Mouse (Mus musculus) midbrain, embryonic 12.5 days (tissue): Measurements from ENCODE around the gene Gpr61. TPM values are rescaled to one million over a fixed set of nuclear protein-coding genes. Genes with fewer than 3 reads are reported as not detected.

Experiments used
- ATAC-seq: fragments of 200-750 bp; cut with Nextera tagmentation; 2 replicates; pipeline ENCODE4 v1.8.0; 2017; ENCODE audit warnings: low read depth, moderate TSS enrichment, moderate library complexity; ENCODE audit not compliant: low FRiP score
- H3K27ac ChIP-seq: fragments of 300-500 bp; sonication (generic); replicated peaks from 2 replicates; pipeline ENCODE4 v1.5.1; 2016; ENCODE audit warnings: mild to moderate bottlenecking
- H3K27me3 ChIP-seq: fragments of 300-500 bp; sonication (generic); 2 replicates; pipeline ENCODE4 v1.6.1; 2016; ENCODE audit warnings: mild to moderate bottlenecking
- H3K36me3 ChIP-seq: fragments of 300-500 bp; sonication (generic); 2 replicates; pipeline ENCODE4 v1.6.1; 2016
- H3K4me1 ChIP-seq: fragments of 300-500 bp; sonication (generic); 2 replicates; pipeline ENCODE4 v1.6.1; 2016
- H3K4me2 ChIP-seq: fragments of 300-500 bp; sonication (generic); replicated peaks from 2 replicates; pipeline ENCODE4 v1.6.1; 2016; ENCODE audit warnings: mild to moderate bottlenecking, moderate library complexity
- H3K4me3 ChIP-seq: fragments of 300-500 bp; sonication (generic); 2 replicates; pipeline ENCODE4 v1.5.1; 2016; ENCODE audit warnings: mild to moderate bottlenecking
- H3K9ac ChIP-seq: fragments of 300-500 bp; sonication (generic); replicated peaks from 2 replicates; pipeline ENCODE4 v1.6.1; 2016; ENCODE audit warnings: mild to moderate bottlenecking, moderate library complexity
- H3K9me3 ChIP-seq: fragments of 300-500 bp; sonication (generic); 2 replicates; pipeline ENCODE4 v1.6.1; 2016; ENCODE audit warnings: mild to moderate bottlenecking
- WGBS: fragments of 180-500 bp; shearing (Covaris S2); methylation state at CpG from one replicate; pipeline ENCODE4 v1.1.7; 2016; 5-methylcytosine and 5-hydroxymethylcytosine counted together
- polyA plus RNA-seq: library from polyadenylated mRNA; unstranded; fragments of >200 nt; fragmentation: Nextera tagmentation; extraction: Ambion mirVana; gene quantifications from 2 replicates; pipeline ENCODE4 v1.2.1, GENCODE M21; 2016

The Gpr61 gene
- polyA plus RNA-seq, 1 experiment from 2014 or later = 0.80 TPM

- Histone ChIP-seq H3K4me1 (peaks cover 47% of the 10 kb centered on the region), H3K36me3 (no peaks in the 10 kb centered on the region), H3K9me3 (no peaks in the 10 kb centered on the region), H3K27me3 (no peaks in the 10 kb centered on the region; the same call in 1 of the 2 replicates), H3K27ac (peak overlapping the region; percentile 81; the same call in 1 of the 2 replicates), H3K4me2 (no peak overlapping the region), H3K4me3 (no peak overlapping the region), H3K9ac (no peak overlapping the region)
- 0 out of 2 replicates have a peak, but pooled peaks have one; percentile 27 for ATAC-seq
- WGBS = 48% methylated on average over 14 of the region's 14 CpGs
Observed at GRCm38 (mm10) chr3:108167499-108167898, 12.8 kb upstream of the Gpr61 start.

DNA sequence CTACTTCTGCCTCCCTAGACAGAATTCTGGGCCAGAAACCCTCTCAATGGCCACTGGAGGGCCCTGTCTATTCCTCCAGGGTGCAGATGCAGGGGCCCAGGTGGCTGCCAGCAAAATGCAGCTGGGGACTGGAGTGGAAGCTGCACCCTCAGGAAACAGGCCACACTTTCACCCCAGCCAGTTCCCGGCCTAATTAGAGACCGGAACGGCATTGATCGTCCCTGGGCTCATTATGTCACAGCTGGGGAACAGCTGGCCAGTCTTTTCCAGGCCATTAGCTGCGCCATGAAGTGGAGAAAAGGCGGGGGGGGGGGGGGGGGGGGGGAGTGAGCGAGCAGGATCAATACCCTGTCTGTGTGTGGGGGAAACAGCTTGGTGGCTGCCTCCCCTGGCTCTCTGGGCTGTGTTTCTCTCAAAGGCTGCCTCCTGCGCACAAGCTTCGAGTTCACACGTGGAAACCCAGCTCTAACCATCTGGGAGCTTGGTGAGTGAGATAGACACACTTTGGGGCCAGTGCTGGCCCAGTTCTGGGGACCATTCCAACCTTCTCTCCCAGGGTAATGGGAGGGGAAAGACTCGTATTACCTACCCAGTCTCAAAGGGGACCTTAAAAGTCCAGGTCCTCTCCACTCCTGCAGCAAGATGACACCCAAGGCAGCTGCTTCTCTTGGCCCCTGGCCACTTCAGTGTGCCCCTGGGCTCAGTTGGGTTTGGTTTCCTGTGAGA lies 12.0 kb upstream of the Gpr61 start:
- peak overlapping the region; percentile 81 for H3K27ac ChIP-seq
- H3K9me3 ChIP-seq = no peaks in the 10 kb centered on the region
- no peaks in the 10 kb centered on the region; the same call in 1 of the 2 replicates for H3K27me3 ChIP-seq
- WGBS = 12% methylated on average over 9 of the region's 11 CpGs
- peak; percentile 66 for ATAC-seq
- no peak overlapping the region; the same call in 1 of the 2 replicates for H3K9ac ChIP-seq
- H3K36me3 ChIP-seq = no peaks in the 10 kb centered on the region
- H3K4me1 ChIP-seq = peaks cover 47% of the 10 kb centered on the region
- H3K4me3 ChIP-seq = no peak overlapping the region
- H3K4me2 ChIP-seq = 0 out of 2 replicates have a peak overlapping the region, but pooled peaks have one; percentile 24

DNA sequence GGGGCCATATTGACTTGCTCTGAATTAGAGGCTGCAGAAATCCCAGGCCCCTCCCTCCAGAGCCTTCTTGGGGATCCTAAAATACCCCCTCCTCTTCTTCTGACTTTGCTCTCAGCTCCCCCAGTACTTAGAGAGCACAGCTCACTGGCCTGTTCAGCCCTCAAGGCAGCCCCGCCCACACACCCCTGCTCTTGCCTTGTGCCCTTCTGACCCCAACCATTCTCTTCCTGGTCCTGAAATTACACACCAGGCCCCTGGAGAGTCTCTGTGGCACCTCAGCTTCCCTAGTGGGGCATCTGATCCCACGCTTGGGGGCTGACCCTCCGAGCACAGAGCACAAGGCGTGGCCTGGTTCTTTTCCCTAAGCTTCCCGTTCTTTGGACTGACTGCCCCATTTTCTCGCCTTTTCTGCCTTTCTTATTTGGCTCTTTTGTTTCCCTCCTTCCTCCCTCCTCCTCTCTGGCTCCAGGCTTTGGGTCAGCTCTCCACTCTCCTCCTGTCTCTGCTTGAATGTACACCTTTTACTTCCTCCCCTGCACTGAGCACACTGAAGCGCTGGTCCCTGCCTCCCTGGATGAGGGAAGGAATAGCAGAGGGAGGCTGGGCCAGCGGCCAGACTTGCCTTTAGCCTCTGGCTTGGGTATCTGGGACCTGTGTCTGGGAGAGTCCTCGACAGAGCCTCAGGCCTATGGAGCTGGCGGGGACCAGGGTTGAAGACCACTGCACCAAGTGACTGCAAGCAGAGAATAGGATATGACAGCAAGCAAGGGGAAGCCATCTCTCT lies 11.0 kb upstream of the Gpr61 start:
- H3K4me2 ChIP-seq = no peak overlapping the region
- H3K27ac ChIP-seq = peak overlapping the region; percentile 81
- no peak overlapping the region; the same call in 1 of the 2 replicates for H3K9ac ChIP-seq
- H3K9me3 ChIP-seq = no peaks in the 10 kb centered on the region
- ATAC-seq = peak; percentile 18; the same call in 1 of the 2 replicates
- WGBS = 26% methylated on average over 10 of the region's 10 CpGs
- H3K27me3 ChIP-seq = no peaks in the 10 kb centered on the region; the same call in 1 of the 2 replicates
- peaks cover 47% of the 10 kb centered on the region for H3K4me1 ChIP-seq
- H3K4me3 ChIP-seq = no peak overlapping the region
- H3K36me3 ChIP-seq = no peaks in the 10 kb centered on the region

DNA sequence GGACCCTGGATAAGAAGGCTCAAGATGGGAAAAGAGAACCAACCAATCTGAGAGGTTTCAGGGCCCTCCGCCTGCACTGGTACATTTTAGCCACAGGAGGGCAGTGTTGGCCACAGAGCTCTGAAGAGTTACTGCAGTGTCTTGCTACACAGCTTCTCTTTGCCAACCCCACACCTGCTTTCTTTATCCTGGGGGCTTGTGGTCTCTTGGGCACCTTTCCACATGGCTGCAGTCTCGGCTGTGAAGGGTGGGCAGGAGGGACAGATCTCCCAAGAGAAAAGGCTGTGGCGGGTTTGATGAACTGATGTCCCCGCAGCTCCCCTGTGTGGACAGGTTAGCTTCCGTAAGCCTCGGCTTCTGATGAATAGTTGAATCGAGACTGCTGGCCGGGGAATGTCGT lies 10.1 kb upstream of the Gpr61 start:
- 30% methylated on average over 9 of the region's 9 CpGs for WGBS
- Histone ChIP-seq H3K27me3 (no peaks in the 10 kb centered on the region; the same call in 1 of the 2 replicates), H3K9me3 (no peaks in the 10 kb centered on the region), H3K4me1 (peaks cover 47% of the 10 kb centered on the region), H3K27ac (0 out of 2 replicates have a peak overlapping the region, but pooled peaks have one; percentile 81), H3K4me3 (no peak overlapping the region), H3K9ac (no peak overlapping the region), H3K4me2 (peak overlapping the region; percentile 38; the same call in 1 of the 2 replicates), H3K36me3 (no peaks in the 10 kb centered on the region)
- ATAC-seq = peak; percentile 65

DNA sequence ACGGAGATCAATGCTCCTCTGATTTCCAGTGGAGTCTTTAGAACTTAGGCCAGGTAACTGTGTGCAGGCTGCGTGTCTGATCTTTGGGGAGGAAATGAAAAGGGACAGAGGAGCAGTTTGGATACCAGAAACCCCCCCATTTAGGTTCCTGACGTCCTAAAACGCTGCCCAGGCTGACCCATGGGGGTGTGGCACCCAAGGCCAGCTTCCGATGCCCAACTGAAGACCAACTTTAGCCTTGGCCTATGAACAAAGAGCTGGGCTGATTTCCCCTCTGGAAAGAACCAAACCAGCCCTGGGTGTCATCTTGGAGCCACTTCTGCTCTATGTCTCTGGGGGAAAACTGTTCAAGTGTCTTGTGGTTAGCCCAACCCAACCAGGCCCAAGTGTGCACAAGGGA lies 9.4 kb upstream of the Gpr61 start:
- Histone ChIP-seq H3K4me3 (no peak overlapping the region), H3K36me3 (no peaks in the 10 kb centered on the region), H3K9me3 (no peaks in the 10 kb centered on the region), H3K27ac (no peak overlapping the region), H3K27me3 (no peaks in the 10 kb centered on the region; the same call in 1 of the 2 replicates), H3K4me2 (no peak overlapping the region), H3K9ac (no peak overlapping the region), H3K4me1 (peaks cover 44% of the 10 kb centered on the region)
- ATAC-seq = no peak
- WGBS = 62% methylated on average over 5 of the region's 5 CpGs

DNA sequence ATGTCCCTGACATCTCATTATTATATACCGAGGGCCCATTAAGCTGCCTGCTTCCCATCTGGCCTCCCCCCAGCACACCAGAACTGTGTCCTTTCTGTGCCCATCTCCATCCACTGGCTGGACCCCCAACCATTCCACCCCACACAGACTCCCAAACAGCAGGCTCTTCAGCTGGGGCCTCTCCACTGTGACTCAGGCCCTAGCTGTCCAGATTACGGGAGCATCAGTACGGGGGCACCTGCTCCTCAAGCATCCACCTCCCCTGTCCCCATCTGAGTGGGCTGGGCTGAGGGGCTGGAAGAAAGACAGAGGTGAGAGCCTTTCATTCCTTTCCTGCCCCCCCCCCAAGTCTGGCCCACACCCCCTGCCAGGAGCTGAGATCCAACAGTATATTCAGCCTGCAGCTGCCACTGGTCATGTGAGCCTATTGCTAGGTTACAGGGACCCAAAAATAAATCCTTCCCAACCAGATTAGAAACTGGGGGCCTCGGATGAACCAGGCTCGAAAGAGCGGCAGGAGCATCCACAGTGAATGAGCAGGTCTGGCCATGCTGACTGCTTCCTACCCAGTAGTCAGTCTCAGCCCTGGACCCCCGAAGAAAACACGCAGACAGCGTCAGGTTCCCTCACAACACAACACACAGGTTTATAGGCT lies 3.8 kb upstream of the Gpr61 start:
- Histone ChIP-seq H3K4me3 (no peak overlapping the region), H3K4me1 (peaks cover 21% of the 10 kb centered on the region), H3K9me3 (no peaks in the 10 kb centered on the region), H3K9ac (peak overlapping the region; percentile 28), H3K27me3 (no peaks in the 10 kb centered on the region), H3K36me3 (no peaks in the 10 kb centered on the region), H3K27ac (peak overlapping the region; percentile 55), H3K4me2 (no peak overlapping the region)
- WGBS = 45% methylated on average over 9 of the region's 9 CpGs
- ATAC-seq = peak; percentile 68

DNA sequence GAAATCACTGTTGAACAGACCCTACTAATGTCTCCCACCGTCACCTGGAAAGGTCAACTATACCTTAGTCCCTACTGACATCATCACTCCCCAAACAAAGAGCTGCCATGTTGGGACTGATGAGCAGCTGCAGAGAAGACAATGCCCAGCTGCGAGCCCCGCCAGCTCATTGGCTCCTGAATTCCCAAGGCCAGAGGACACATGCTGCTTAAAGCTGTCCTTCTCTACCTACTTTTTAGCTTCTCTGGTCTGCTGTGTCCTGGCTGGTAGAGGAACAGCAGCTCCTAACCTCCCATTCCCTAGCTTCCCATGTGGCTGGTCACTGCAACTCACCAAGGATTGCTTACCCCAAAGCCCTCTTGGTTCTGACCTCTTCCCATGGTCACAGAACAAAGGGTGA lies 2.4 kb downstream of the Gpr61 start:
- H3K27me3 ChIP-seq = no peaks in the 10 kb centered on the region
- H3K9ac ChIP-seq = no peak overlapping the region
- H3K27ac ChIP-seq = no peak overlapping the region
- H3K4me1 ChIP-seq = peaks cover 7% of the 10 kb centered on the region; the same call in 1 of the 2 replicates
- no peaks in the 10 kb centered on the region for H3K9me3 ChIP-seq
- H3K4me3 ChIP-seq = no peak overlapping the region
- ATAC-seq = no peak
- no peak overlapping the region for H3K4me2 ChIP-seq
- no peaks in the 10 kb centered on the region for H3K36me3 ChIP-seq
- WGBS = 83% methylated on average over 3 of the region's 3 CpGs

DNA sequence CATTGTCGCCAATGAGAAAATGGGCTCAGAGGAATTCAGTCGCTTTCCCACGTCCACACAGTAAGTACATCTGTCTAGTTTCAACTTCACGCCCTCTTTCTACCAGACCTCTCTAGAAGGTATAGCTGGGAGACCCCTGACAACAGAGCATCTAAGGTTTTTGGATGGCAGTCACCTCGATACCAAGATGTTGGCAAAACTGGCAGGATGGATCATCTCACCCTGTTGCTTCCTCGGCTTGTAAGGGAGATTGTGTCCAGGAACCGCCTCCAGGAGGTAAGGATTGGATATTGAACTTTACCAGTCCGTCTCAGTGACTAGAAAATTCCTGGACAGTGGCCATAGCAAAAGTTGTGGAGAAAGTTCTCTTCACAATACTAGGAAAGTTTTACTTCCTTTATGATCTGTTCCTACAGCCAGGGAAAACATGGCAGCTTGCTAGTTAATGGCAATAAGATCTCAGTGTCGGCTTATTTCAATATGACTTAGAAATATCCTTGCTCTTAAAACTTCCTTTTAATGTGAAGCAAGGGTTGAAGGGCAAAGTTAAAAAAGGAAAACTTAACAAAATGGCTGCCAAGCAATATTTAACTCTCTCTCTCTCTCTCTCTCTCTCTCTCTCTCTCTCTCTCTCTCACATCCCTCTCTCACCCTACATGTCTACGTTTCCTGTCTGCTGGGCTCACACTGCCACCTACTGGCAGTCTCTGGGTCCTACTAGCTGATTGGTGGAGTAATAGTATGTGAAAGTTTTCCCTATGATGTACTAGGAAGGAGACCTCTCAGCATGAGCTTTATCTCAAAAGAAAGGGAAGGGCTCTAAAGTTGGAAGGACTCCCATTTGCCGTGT lies 7.1 kb downstream of the Gpr61 start:
- Histone ChIP-seq H3K4me2 (no peak overlapping the region), H3K9me3 (no peaks in the 10 kb centered on the region), H3K4me1 (peaks cover 15% of the 10 kb centered on the region), H3K9ac (no peak overlapping the region), H3K27me3 (no peaks in the 10 kb centered on the region), H3K27ac (no peak overlapping the region), H3K36me3 (no peaks in the 10 kb centered on the region), H3K4me3 (no peak overlapping the region)
- ATAC-seq = peak; percentile 62; the same call in 1 of the 2 replicates
- WGBS = 68% methylated on average over 11 of the region's 11 CpGs

DNA sequence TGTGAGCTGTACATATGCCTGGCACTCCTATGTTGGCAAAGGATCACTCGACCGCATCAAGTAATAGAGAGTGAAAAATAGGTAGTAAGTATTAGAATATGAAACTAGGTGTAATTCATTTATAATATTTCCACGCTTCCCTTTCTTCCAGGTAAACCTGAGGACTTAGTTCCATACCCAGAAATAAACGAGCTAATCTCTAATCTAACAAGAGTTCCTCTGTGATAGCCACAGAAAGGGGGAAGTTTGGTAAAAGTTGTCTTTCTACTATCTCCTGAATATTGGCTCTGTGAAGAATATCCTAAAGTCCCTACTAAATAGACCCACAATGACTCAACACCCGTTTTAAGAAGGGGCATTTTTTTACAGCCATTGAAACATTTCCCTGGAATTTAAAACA lies 8.0 kb downstream of the Gpr61 start:
- no peak for ATAC-seq

GRCm38 (mm10) chr3:108145534-108146445 lies 8.9 kb downstream of the Gpr61 start, which contains the start of gene Gnai3:
Gnai3 (minus strand) TSS chr3:108146146.
- ATAC-seq = peak; percentile 94
- peak within 1 kb of the TSS; percentile 96 for H3K27ac ChIP-seq
- under 1% methylated on average over 63 of the region's 63 CpGs for WGBS
- no peaks in the 10 kb centered on the region for H3K9me3 ChIP-seq
- peaks cover 15% of the 10 kb centered on the region for H3K4me1 ChIP-seq
- H3K9ac ChIP-seq = peak within 1 kb of the TSS; percentile 79
- H3K27me3 ChIP-seq = no peaks in the 10 kb centered on the region
- no peaks in the 10 kb centered on the region for H3K36me3 ChIP-seq
- H3K4me2 ChIP-seq = peak within 1 kb of the TSS; percentile 88
- peak within 1 kb of the TSS; percentile 61 for H3K4me3 ChIP-seq

More for the DNA sequence above, 8.0 kb downstream of the Gpr61 start:
- Histone ChIP-seq H3K27ac (no peak overlapping the region), H3K27me3 (no peaks in the 10 kb centered on the region), H3K9me3 (no peaks in the 10 kb centered on the region), H3K9ac (peak overlapping the region; percentile 79; the same call in 1 of the 2 replicates), H3K4me1 (peaks cover 15% of the 10 kb centered on the region), H3K4me2 (peak overlapping the region; percentile 88), H3K36me3 (no peaks in the 10 kb centered on the region), H3K4me3 (peak overlapping the region; percentile 61)
- 63% methylated on average over 5 of the region's 5 CpGs for WGBS
